Mouse (Mus musculus): ENCODE measurements at regions not wholly inside any gene's neighbourhood (a gene's known extent, or its start where the extent isn't known, plus 50 kb on each side); places are given as distances from the start of the nearest gene placed in this dataset.

GRCm38 (mm10) chr7:84739965-84740390, 50.2 kb upstream of the Zfand6 start:
- no peak overlapping the region for H3K4me2 ChIP-seq (ENCODE audit: low read depth)
- H3ac ChIP-seq (ENCODE audit: control insufficient read depth, insufficient read length), result no peak overlapping the region
- no peaks in the 10 kb centered on the region for H3K36me3 ChIP-seq (ENCODE audit: control insufficient read depth, insufficient read depth)
- no peaks in the 10 kb centered on the region for H3K79me2 ChIP-seq (ENCODE audit: control insufficient read depth, insufficient read depth)
- H3K4me3 ChIP-seq, result no peak overlapping the region
- H3K27me3 ChIP-seq (ENCODE audit: control insufficient read depth, insufficient read depth, insufficient read length), result no peaks in the 10 kb centered on the region
- TF ChIP-seq REST (IDR thresholded peaks at IDR 0.05; ENCODE audit: insufficient read depth, insufficient read length) (no peak), TCF3 (IDR thresholded peaks at IDR 0.05; ENCODE audit: insufficient read length, low read depth) (no peak)
